Mouse (Mus musculus): Measurements from ENCODE around the gene Mup6.
"Not testable (repeated sequence)": the region's sequence is repeated elsewhere in the genome, so short reads cannot be mapped to it uniquely, and the experiment has no call there.

Gene Mup6

GRCm38 (mm10) chr4:59963405-59964344 lies at the start of gene Mup6:
Mup6 (plus strand) TSS chr4:59964294.
- no peak for DNase-seq (ENCODE audit: low spot score in 2 of 2)

- DNase-seq (ENCODE audit: low spot score in 2 of 2): no peak
Measured at GRCm38 (mm10) chr4:59914608-59915403, 49.3 kb upstream of the Mup6 start, which contains the start of gene Slc46a2. Slc46a2 (minus strand) TSS chr4:59915056.

- no peak for DNase-seq (ENCODE audit: low spot score in 2 of 2)
Measured at GRCm38 (mm10) chr4:59917966-59918365, 46.1 kb upstream of the Mup6 start.

- DNase-seq (ENCODE audit: low spot score in 2 of 2): no peak
Measured at GRCm38 (mm10) chr4:59925082-59925481, 39.0 kb upstream of the Mup6 start.

GRCm38 (mm10) chr4:59927666-59928065 lies 36.4 kb upstream of the Mup6 start:
- no peak for DNase-seq (ENCODE audit: low spot score in 2 of 2)

- peak; percentile 48 to 72 for DNase-seq (ENCODE audit: low spot score in 2 of 2)
Measured at GRCm38 (mm10) chr4:59928347-59928746, 35.7 kb upstream of the Mup6 start.

GRCm38 (mm10) chr4:59932505-59933281 lies 31.4 kb upstream of the Mup6 start:
- DNase-seq (ENCODE audit: low spot score in 2 of 2): no peak

- no peak for DNase-seq (ENCODE audit: low spot score in 2 of 2)
Measured at GRCm38 (mm10) chr4:59937543-59937942, 26.6 kb upstream of the Mup6 start.

GRCm38 (mm10) chr4:59960610-59961009 lies 3.5 kb upstream of the Mup6 start, which contains the start of gene Mup4:
Mup4 (minus strand) TSS chr4:59960710.
- no peak for DNase-seq (ENCODE audit: low spot score in 2 of 2)

- DNase-seq (ENCODE audit: low spot score in 2 of 2): not testable (repeated sequence)
Measured at GRCm38 (mm10) chr4:59997894-59998293, 33.8 kb downstream of the Mup6 start.

- not testable (repeated sequence) for DNase-seq (ENCODE audit: low spot score in 2 of 2)
Measured at GRCm38 (mm10) chr4:60020141-60020540, 56.0 kb downstream of the Mup6 start.

- DNase-seq (ENCODE audit: low spot score in 2 of 2): not testable (repeated sequence)
Measured at GRCm38 (mm10) chr4:60029334-60030111, 65.4 kb downstream of the Mup6 start.

Data from urinary bladder, postnatal 4 days (tissue).